Mouse (Mus musculus): ENCODE data around the gene Il11. TPM values are rescaled to one million over a fixed set of nuclear protein-coding genes. Genes with fewer than 3 reads are reported as not detected.

The Il11 gene
- polyA plus RNA-seq, 1 experiment from 2014 or later, result 1.3 TPM

DNA sequence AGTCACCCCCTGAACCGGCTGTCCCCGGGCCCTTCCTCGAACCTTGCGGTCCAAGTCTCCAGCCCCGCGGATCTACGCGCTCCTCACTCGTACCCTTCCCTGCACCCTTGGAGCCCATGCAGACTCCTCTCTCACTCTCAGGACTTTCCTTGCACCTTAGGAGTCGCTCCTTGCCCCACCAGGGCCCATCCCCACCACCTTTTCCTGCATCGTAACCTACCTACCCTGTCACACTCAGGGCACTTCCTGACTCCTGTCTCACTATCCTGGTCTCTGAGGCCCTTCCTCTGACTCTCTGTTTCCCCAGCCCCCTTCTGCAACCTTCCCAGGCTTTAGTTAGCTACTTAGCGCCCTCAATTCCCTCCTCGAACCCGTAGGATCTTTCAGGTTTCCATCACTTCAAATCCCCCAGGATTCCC lies 42.3 kb downstream of the Il11 start:
- H3K27me3 ChIP-seq (ENCODE audit: control insufficient read depth, insufficient read depth, low read depth, low read length), result no peaks in the 10 kb centered on the region
- H3K9me3 ChIP-seq (replicated peaks; ENCODE audit: control insufficient read depth, low read length, poor library complexity, severe bottlenecking), result no peaks in the 10 kb centered on the region
- H3K36me3 ChIP-seq (ENCODE audit: control insufficient read depth, insufficient read depth, low read length), result no peaks in the 10 kb centered on the region
- 0% methylated on average over 14 of the region's 14 CpGs for WGBS
- peaks cover 26% of the 10 kb centered on the region for H3K4me1 ChIP-seq (ENCODE audit: control insufficient read depth, insufficient read depth, low read length)
- peak; percentile 47 for ATAC-seq
- peak overlapping the region; percentile 59 for H3K4me3 ChIP-seq (ENCODE audit: low read depth, low read length)
- peak overlapping the region; percentile 94 for H3K27ac ChIP-seq (ENCODE audit: low read length)
- H3K9ac ChIP-seq (ENCODE audit: low read depth, low read length), result peak overlapping the region; percentile 83
- H3K4me2 ChIP-seq (ENCODE audit: low read length), result peak overlapping the region; percentile 71

DNA sequence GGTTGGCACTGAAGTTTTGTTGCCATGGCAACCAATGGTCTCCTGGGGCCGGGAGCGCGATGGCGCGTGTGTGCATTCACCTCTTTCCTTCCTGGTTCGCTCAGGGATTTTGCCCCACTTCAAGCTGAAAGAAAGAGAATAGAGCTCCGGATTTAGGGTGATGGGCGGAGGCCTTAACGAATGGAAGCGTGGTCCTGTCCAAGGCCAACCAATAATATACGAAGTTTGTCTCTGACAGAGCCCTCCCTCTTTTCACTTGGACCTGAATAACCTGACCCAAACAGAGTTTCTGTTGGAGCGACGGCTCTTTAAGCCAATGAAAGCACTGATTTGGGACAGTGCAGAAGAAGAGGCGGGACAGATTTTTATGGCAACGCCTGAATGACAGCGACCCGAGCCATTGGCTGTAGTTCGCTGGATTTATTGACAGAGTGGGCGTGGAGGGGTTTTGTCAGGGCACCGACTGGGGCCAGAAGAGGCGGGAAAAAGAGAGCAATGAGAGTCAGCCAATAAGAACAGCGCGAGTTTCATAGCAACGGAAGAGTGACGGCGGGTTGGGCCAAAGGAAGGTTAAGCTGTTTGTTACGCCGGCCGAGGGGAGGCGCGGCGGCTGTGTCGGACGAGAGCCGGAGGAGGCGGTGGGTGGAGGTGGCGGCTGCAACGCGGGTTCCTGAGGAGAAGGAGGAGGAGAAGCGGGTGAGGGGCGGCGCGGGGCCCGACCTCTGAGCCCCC lies 42.9 kb downstream of the Il11 start, which contains the start of gene Kmt5c:
Kmt5c (plus strand) TSS at position 572 of the 732 bp plus-strand sequence.
- Histone ChIP-seq H3K4me1 (ENCODE audit: control insufficient read depth, insufficient read depth, low read length) (peaks cover 26% of the 10 kb centered on the region), H3K4me3 (ENCODE audit: low read depth, low read length) (peak within 1 kb of the TSS; percentile 59), H3K9me3 (replicated peaks; ENCODE audit: control insufficient read depth, low read length, poor library complexity, severe bottlenecking) (no peaks in the 10 kb centered on the region), H3K9ac (ENCODE audit: low read depth, low read length) (peak within 1 kb of the TSS; percentile 83), H3K36me3 (ENCODE audit: control insufficient read depth, insufficient read depth, low read length) (no peaks in the 10 kb centered on the region), H3K27ac (ENCODE audit: low read length) (peak within 1 kb of the TSS; percentile 94), H3K27me3 (ENCODE audit: control insufficient read depth, insufficient read depth, low read depth, low read length) (no peaks in the 10 kb centered on the region), H3K4me2 (ENCODE audit: low read length) (peak within 1 kb of the TSS; percentile 71)
- ATAC-seq, result peak; percentile 98
- WGBS, result 0% methylated on average over 40 of the region's 44 CpGs

DNA sequence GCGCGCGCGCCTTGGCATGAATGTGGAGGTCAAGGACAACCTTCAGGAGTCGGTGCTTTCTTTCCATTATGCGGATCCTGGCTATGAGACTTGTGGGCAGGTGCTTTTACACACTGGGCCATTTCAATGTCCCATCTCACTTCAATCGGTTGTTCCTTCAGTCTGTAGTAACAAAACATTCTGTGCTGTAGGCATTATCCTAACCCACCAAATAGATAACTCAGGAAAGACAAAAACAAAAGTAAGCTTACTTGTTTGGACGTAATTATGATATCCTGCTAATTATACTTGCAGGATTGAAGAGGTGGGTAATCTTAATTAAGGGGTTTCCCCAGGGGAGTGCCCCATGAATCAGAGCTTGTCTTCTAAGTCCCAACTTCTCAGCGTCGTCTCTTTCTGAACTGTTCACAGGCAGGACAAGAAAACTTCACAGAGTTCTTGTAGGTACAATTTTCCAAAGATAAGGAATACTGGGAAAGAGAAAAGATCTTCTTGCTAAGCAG lies 43.6 kb downstream of the Il11 start:
- Histone ChIP-seq H3K4me1 (ENCODE audit: control insufficient read depth, insufficient read depth, low read length) (peaks cover 26% of the 10 kb centered on the region), H3K4me3 (ENCODE audit: low read depth, low read length) (peak overlapping the region; percentile 35), H3K27ac (ENCODE audit: low read length) (peak overlapping the region; percentile 78), H3K9me3 (replicated peaks; ENCODE audit: control insufficient read depth, low read length, poor library complexity, severe bottlenecking) (no peaks in the 10 kb centered on the region), H3K27me3 (ENCODE audit: control insufficient read depth, insufficient read depth, low read depth, low read length) (no peaks in the 10 kb centered on the region), H3K9ac (ENCODE audit: low read depth, low read length) (peak overlapping the region; percentile 28; the same call in 1 of the 2 replicates), H3K36me3 (ENCODE audit: control insufficient read depth, insufficient read depth, low read length) (no peaks in the 10 kb centered on the region), H3K4me2 (ENCODE audit: low read length) (peak overlapping the region; percentile 54)
- 41% methylated on average over 10 of the region's 10 CpGs for WGBS
- no peak for ATAC-seq

DNA sequence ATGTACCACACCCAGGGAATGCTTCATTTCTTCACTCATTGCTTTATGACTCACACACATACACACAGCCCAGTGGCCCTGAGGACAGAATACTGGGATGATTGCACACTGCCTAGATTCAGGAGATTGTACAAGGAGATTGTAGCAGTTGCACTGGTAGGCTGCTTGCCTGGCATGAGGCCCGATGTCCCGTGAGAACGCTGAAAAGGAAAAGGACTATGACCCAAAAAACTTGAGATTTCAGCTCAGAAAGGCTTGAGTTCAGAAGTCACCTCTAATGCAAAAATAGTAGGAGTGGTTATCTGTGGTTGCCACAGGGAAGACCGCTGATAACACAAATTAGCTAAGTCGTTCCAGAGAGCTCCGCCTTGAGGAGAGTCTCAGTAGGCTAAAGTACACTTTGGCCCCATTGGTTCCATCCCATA lies 49.7 kb downstream of the Il11 start:
- Histone ChIP-seq H3K4me2 (ENCODE audit: low read length) (no peak overlapping the region), H3K36me3 (ENCODE audit: control insufficient read depth, insufficient read depth, low read length) (no peaks in the 10 kb centered on the region), H3K9ac (ENCODE audit: low read depth, low read length) (no peak overlapping the region), H3K27me3 (ENCODE audit: control insufficient read depth, insufficient read depth, low read depth, low read length) (no peaks in the 10 kb centered on the region), H3K9me3 (replicated peaks; ENCODE audit: control insufficient read depth, low read length, poor library complexity, severe bottlenecking) (no peaks in the 10 kb centered on the region), H3K4me3 (ENCODE audit: low read depth, low read length) (no peak overlapping the region), H3K27ac (ENCODE audit: low read length) (no peak overlapping the region), H3K4me1 (ENCODE audit: control insufficient read depth, insufficient read depth, low read length) (no peaks in the 10 kb centered on the region)
- 74% methylated on average over 6 of the region's 6 CpGs for WGBS
- ATAC-seq, result no peak

DNA sequence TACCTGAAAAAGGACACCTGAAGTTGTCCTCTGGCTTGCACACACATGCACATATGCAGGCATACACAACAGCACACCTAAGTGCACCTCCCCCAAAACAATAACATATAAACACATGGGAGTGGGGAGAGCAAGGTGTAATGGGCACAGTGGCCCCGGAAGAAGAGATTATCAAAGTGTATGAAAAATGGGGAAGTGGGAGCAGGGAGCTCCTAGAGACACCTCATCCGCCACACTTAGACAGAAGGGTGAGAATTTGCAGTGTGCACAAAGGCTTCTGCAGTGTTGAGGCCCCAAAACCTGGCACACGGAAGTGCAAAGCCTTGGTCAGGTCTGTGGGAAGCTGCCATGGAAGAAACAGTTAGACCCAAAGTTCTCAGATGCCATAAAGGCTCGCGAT lies 51.6 kb downstream of the Il11 start:
- H3K27ac ChIP-seq (ENCODE audit: low read length), result no peak overlapping the region
- WGBS, result 85% methylated on average over 5 of the region's 5 CpGs
- H3K4me2 ChIP-seq (ENCODE audit: low read length), result no peak overlapping the region
- H3K27me3 ChIP-seq (ENCODE audit: control insufficient read depth, insufficient read depth, low read depth, low read length), result no peaks in the 10 kb centered on the region
- no peaks in the 10 kb centered on the region for H3K9me3 ChIP-seq (replicated peaks; ENCODE audit: control insufficient read depth, low read length, poor library complexity, severe bottlenecking)
- H3K36me3 ChIP-seq (ENCODE audit: control insufficient read depth, insufficient read depth, low read length), result no peaks in the 10 kb centered on the region
- no peak for ATAC-seq
- no peaks in the 10 kb centered on the region for H3K4me1 ChIP-seq (ENCODE audit: control insufficient read depth, insufficient read depth, low read length)
- no peak overlapping the region for H3K4me3 ChIP-seq (ENCODE audit: low read depth, low read length)
- H3K9ac ChIP-seq (ENCODE audit: low read depth, low read length), result no peak overlapping the region

DNA sequence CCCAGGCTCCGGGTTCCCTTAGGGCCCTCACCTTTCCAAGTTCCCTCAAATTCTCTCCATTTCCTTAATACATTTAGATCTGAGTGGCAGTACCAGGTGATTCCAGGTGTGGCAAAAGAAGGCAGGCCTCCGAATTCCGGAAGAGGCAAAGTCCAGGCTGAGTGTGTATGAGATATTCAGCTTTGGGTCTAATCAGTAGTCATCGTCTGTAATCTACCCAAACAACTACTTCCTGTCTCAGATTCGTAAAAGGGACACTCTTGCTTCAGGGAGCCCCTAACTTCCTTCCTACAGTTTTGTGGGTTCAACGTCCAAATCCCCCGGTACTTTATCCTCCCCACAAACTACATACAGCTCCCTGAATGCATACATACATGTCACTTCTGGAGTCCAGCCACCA lies 57.5 kb downstream of the Il11 start, which contains the start of gene Tmem150b:
Tmem150b (minus strand) TSS at position 81 of the 400 bp plus-strand sequence.
- Histone ChIP-seq H3K36me3 (ENCODE audit: control insufficient read depth, insufficient read depth, low read length) (no peaks in the 10 kb centered on the region), H3K4me3 (ENCODE audit: low read depth, low read length) (no peak within 1 kb of the TSS), H3K27me3 (ENCODE audit: control insufficient read depth, insufficient read depth, low read depth, low read length) (no peaks in the 10 kb centered on the region), H3K9me3 (replicated peaks; ENCODE audit: control insufficient read depth, low read length, poor library complexity, severe bottlenecking) (no peaks in the 10 kb centered on the region), H3K27ac (ENCODE audit: low read length) (no peak within 1 kb of the TSS), H3K4me2 (ENCODE audit: low read length) (no peak within 1 kb of the TSS), H3K9ac (ENCODE audit: low read depth, low read length) (no peak within 1 kb of the TSS), H3K4me1 (ENCODE audit: control insufficient read depth, insufficient read depth, low read length) (no peaks in the 10 kb centered on the region)
- 83% methylated on average over 7 of the region's 7 CpGs for WGBS
- ATAC-seq, result no peak

DNA sequence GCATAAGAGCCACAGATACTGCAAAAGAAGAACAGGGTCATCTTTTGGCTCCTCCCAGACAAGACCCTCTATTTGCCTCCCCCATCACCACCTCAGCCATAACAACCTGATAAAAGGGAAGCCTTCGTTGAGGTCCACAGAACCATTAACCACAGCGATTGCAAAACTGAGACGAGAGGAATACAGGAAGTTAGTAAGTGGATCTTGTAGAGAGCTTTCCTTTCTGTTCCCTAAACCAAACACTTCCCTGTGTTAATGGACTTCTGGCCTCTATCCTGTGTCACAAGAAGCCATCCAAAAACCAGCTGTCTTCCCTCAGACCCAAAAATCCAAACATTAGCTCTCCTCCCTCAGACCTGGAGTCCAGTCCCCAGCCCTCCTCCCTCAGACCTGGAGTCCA lies 58.3 kb downstream of the Il11 start:
- Histone ChIP-seq H3K9ac (ENCODE audit: low read depth, low read length) (no peak overlapping the region), H3K4me3 (ENCODE audit: low read depth, low read length) (no peak overlapping the region), H3K36me3 (ENCODE audit: control insufficient read depth, insufficient read depth, low read length) (no peaks in the 10 kb centered on the region), H3K27me3 (ENCODE audit: control insufficient read depth, insufficient read depth, low read depth, low read length) (no peaks in the 10 kb centered on the region), H3K9me3 (replicated peaks; ENCODE audit: control insufficient read depth, low read length, poor library complexity, severe bottlenecking) (no peaks in the 10 kb centered on the region), H3K27ac (ENCODE audit: low read length) (no peak overlapping the region), H3K4me2 (ENCODE audit: low read length) (no peak overlapping the region), H3K4me1 (ENCODE audit: control insufficient read depth, insufficient read depth, low read length) (no peaks in the 10 kb centered on the region)
- ATAC-seq, result no peak
- WGBS, result 85% methylated on average over 3 of the region's 3 CpGs

DNA sequence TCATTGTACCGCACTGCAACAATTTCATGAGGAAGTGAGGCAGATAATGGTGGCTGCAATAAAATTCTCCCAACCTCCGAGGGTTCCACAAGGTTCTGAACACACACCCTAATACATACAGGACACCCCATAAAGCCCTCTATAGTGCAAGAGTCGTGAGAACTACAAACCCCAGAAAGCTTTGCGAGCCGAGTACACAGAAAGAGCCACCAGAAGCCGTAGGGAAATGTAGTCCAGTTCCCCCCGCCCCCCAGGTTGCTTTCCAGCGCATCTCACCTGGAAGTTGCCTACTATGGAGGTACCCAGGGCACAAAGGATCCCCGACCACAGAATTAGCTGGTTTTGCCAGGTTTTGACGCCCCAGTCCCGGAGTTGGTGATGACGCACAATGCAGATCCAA lies 59.2 kb downstream of the Il11 start:
- H3K9ac ChIP-seq (ENCODE audit: low read depth, low read length), result no peak overlapping the region
- H3K27me3 ChIP-seq (ENCODE audit: control insufficient read depth, insufficient read depth, low read depth, low read length), result no peaks in the 10 kb centered on the region
- no peaks in the 10 kb centered on the region for H3K9me3 ChIP-seq (replicated peaks; ENCODE audit: control insufficient read depth, low read length, poor library complexity, severe bottlenecking)
- 38% methylated on average over 12 of the region's 12 CpGs for WGBS
- peak; percentile 81 for ATAC-seq
- peak overlapping the region; percentile 65 for H3K4me2 ChIP-seq (ENCODE audit: low read length)
- H3K4me3 ChIP-seq (ENCODE audit: low read depth, low read length), result peak overlapping the region; percentile 32
- no peaks in the 10 kb centered on the region for H3K36me3 ChIP-seq (ENCODE audit: control insufficient read depth, insufficient read depth, low read length)
- H3K27ac ChIP-seq (ENCODE audit: low read length), result no peak overlapping the region
- no peaks in the 10 kb centered on the region for H3K4me1 ChIP-seq (ENCODE audit: control insufficient read depth, insufficient read depth, low read length)
